Mouse (Mus musculus): ENCODE results near the gene Vdac2. TPM values are rescaled to one million over a fixed set of nuclear protein-coding genes. Genes with fewer than 3 reads are reported as not detected.

The Vdac2 gene
- total RNA-seq, 2 experiments from 2014 or later: 256 to 257 TPM

DNA sequence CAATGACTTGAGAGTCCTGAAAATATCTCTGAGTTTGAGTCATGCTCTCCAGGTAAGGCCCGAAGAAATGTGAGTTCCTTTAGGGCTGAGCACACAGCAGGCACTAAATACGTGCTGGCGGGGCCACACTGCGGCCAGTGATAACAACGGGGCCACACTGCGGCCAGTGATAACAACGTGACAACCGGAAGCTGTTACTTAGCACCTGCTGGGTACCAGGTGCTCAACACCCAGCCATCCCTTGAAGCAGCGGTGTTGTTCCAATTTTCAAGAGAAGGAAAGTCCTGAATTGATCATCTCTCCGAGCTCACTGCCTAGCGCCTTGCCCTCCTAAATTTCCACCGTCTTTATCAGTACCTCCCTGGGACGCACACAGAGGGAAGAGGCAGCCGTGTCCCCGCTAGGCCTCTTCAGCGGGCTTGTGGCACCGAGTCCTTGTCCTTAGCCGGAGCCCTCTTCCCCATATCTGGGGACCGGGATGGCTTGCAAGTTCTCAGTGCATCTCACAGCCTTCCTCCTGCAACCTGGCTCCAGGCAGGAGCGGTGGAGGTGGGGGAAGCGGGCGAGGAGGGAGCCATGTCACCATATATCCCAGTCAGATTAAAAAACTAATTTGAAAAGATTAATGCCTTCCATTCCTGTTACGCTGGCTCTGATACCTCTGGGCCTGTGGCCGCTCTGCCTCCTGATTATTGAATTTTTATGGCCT, 25.5 kb downstream of the Vdac2 start:
- no peak for DNase-seq (ENCODE audit: low spot score in 2 of 2)

DNA sequence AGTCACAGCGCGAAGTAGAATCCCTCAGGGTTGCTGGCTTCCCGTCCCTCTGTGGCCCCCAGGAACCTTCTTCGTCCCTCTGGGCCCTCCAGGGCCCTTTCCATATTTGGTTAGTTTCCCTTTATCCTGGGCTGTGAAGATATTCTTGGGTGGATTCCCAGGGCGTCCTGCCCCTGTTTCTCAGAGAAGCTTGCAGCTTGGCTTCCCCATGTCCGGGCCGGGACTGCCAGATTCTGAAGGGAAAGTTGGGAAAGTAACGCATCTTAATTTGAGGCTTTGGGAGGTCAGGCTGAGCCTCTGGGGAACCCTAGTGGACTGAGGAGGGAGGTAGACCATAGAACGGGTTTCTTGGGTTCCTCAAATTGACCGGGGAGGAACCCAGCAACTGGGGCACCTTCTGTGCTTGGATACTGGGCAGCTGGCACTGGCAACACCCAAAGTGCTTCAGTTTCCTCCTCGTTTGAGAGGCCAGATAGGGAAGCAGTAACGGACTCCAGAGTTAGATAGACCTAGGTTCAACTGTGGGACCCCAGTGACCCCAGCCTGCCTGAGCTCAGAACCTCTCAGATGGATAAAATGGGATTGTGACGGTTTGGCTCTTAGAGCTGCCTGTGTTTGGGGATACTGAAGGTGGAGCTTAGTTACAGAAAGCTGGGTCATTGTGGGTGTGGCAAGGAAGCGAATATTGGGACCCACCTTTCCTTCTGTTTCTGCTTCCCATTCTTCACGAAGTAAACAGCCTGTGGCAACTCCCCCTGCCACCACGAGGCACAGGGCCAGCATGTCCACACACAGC, 27.2 kb downstream of the Vdac2 start:
- no peak for DNase-seq (ENCODE audit: low spot score in 2 of 2)

DNA sequence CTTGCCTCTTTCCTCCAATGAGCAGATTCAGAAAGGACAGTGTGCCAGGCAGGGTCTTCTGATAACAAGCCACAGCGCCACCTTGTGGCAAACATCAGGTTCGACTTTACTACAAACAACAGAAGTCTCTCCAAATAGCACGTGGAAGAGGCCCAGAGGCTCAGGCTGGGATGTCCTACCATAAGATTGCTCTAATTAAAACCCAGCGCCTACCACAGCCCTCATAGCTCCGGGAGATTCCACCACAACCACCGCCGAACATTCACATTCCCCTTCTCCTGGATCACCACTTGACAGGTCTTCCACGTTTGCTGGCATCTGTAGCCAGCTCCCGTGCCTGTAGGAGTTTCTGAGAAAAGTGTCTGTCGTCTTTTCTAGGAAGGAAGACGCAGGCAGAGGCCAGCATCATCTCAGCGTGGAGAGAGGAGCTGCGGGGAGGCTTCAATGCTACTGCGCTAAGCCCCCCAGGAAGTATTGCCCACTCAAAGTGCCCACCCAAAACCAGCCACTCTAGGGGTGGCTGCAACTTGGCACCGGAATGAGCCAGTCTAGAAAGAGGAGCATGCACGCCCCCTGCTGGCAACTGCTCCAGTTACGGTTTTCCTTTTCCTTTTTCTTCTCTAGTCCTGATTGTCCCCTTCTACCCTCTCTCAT, 28.5 kb downstream of the Vdac2 start:
- DNase-seq (ENCODE audit: low spot score in 2 of 2): peak in 1 of 2 experiments; percentile 61

DNA sequence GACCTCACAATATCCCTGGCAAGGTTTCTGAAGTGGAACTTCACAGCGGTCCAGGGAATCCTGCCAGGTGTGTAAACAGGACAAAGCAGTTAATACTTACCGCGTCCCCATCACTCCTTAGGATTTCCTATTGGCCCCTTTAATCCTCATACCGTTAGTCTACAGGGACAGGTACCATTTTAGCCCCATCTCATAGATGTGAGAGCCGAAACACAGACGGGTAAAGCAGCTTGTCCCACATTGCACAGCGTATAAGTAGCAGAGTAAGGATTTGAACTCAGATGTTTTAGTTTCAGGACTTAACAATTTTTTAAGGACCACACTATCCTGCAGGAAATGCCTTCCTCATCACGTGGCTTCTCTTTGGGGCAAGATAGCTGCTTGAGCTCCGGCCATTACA, 29.2 kb downstream of the Vdac2 start:
- DNase-seq (ENCODE audit: low spot score in 2 of 2): no peak

DNA sequence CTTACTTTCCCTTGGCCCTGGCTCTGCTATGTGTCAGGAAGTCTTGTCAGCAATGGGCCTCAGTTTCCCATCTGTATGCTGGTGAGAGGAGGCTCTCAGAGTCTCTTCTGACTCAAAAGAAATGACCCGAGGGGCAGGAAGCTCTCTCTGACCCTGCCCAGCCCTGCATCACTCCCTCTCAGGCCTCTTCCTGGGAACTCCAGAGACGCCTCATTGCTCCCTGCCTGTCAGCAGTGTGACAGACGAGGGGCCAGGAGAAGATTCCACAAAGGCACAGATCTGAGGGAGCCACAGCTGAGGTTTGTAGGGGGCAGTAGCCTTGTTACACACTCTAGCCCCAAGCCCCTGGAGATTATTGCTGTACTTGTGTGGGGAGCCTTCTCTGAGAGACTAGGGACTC, 30.9 kb downstream of the Vdac2 start:
- DNase-seq (ENCODE audit: low spot score in 2 of 2): no peak

DNA sequence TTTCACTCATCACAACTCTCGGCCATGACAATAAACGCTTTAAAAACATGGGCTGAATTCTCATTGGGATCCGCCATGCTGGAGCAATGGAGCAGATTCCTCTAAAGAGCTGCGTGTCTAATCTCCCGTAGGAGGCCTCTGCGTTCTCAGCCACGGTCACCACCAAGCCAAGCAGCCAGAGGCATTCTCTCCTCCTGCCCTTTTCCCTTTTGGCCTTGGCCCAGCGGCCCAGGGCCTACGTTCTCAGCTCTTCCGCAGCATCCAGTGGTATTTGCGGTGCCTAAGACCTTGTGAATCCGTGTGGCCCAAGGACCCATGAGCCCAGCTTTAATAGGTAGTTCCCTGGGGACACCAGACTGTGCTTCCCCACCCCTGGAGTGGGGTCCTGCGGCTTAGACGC, 31.8 kb downstream of the Vdac2 start:
- no peak for DNase-seq (ENCODE audit: low spot score in 2 of 2)

DNA sequence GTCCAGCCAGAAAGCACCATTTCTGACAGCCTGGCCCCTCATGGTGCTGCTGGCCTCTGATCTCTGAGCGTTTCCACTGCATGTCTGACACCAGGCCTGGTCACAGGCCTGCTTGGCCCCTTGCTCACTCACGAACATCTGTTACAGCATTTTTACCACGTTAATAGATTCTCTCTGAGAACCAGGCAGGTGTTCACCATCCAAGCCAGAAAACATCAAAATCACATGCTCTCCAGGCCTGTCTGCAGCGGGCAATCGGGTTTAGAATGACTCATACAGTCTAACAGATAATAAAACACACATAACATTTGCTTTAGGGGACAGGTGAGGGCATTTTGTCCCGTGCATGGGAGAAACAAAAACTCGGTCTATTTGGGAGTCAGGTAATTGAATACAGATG, 41.3 kb downstream of the Vdac2 start:
- no peak for DNase-seq (ENCODE audit: low spot score in 2 of 2)

DNA sequence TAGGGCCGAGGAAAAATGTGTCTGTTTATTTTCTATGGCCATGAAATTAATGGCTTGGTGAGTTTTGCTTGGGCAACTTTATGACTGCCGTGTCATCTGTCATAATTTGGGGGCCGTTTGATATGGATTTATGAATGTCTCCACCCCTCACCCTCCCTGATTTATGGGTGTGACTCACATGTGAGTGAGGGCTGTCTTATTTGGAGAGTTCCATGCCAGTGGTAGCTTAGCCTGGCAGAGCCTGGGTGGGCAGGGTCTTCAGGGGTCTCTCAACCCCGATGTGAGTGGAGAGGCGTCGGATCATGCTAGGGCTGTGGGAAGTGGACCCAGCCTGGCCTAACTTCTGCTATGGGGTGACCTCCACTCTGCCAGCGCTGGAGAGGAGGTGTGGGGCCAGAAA, 41.8 kb downstream of the Vdac2 start:
- no peak for DNase-seq (ENCODE audit: low spot score in 2 of 2)

DNA sequence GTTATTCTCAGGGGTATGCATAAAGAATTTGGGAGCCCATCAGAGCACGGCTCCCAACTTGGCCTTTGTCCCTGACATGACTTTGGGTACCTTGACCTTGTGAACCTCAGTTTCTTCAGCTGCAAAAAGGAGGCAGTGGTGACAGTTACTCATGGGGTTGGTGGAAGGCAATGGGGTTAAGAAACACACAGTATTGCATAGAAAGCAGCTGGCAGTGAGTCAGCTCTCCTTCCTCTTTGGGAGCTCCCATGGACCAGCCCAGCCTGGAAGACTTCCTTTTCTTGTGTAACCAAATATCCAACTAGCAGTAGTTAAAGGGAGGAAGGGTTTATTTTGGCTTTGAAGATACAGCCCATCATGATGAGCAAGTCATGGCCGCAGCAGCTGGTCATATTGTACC, 65.4 kb downstream of the Vdac2 start:
- DNase-seq (ENCODE audit: low spot score in 2 of 2): no peak

DNA sequence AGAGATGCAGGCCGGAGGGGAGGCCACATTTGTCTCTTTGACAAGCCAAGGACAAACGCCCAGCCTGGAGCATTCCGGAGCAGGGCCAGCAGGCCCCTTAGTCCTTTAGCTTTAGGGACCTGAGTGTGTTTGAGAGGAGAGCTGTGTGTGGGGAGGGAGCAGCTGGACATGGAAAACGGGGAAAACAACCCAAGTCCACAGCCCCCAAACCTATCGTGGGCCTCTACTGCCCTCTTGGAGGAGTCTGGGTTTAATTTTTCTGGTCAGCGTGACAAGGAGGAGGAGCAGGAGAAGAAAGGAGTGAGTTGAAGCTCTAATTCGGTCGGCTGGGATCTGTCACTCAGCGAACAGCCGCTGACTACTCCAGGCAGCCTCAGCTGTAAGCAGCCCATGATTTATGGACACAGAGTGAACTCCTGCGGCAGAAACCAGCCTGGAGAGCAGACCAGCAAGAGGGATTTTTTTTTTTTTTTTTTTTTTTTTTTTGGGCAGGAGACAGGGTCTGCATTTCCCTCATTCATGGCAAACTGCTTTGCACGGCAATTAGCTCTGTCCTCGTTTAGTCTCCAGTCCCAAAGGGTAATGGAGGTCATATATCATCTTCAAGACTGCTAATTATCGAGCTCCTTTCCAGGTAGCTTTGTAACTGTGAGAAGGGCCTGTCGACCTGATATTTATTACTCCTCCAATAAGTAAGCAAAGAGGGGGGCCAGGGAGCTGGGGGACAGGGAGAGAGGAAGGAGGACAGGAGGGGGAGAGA, 66.7 kb downstream of the Vdac2 start:
- peak in 1 of 2 experiments; percentile 18 for DNase-seq (ENCODE audit: low spot score in 2 of 2)

DNA sequence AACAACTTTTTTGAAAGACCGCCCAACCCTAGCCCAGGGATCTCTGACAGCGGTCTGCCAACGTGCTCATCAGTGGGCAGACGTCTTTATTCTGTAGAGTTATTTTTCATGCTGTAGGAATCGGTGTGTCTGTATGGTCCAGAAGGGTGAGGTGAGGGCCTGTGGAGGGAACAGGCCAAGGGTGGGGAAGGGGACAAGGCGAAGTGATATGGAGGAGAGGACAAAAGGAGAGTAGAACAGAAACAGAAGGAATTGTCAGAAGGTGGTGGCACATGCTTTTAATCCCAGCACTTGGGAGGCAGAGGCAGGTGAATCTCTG, 67.3 kb downstream of the Vdac2 start:
- no peak for DNase-seq (ENCODE audit: low spot score in 2 of 2)

Other genes with a start within 250 kb of the Vdac2 start
- gene Dupd1, start 110.7 kb upstream of the Vdac2 start, total RNA-seq (2021): 1 to 10 TPM; 1.1 to 1.4 TPM
- 10 to 100 TPM; 33.2 to 33.7 TPM for gene Samd8, start 74.7 kb upstream of the Vdac2 start, total RNA-seq (2021)
- gene Dusp13, start 74.1 kb upstream of the Vdac2 start, total RNA-seq (2021): 1 to 10 TPM in 1 of 2 experiments, under 1 TPM in 1; 0.84 to 1.4 TPM
- 10 to 100 TPM; 47.1 to 51.2 TPM for gene Comtd1, start 23.7 kb downstream of the Vdac2 start, total RNA-seq (2021)
- gene Zfp503, start 164.4 kb downstream of the Vdac2 start, total RNA-seq (2021): 10 to 100 TPM; 41.7 to 57.4 TPM
- gene Lrmda, start 194.5 kb downstream of the Vdac2 start, total RNA-seq (2021): 1 to 10 TPM; 3.7 to 3.9 TPM